Mouse (Mus musculus) stomach, embryonic 16.5 days (tissue): ENCODE measurements around the gene Atg101. TPM values are rescaled to one million over a fixed set of nuclear protein-coding genes. Genes with fewer than 3 reads are reported as not detected.
A peak's percentile ranks its signal among the peaks of the same experiment; 100 is the strongest.

Experiments used
- ATAC-seq: fragments of 200-750 bp; cut with Nextera tagmentation; 2 replicates; pipeline ENCODE4 v1.8.0; 2017; ENCODE audit warnings: moderate number of reproducible peaks, moderate TSS enrichment; ENCODE audit not compliant: insufficient read depth, low FRiP score
- H3K27ac ChIP-seq: fragments of 300-500 bp; sonication (generic); 2 replicates; pipeline ENCODE4 v1.5.1; 2014; ENCODE audit warnings: low read length
- H3K27me3 ChIP-seq: fragments of 300-500 bp; sonication (generic); 2 replicates; pipeline ENCODE4 v1.6.1; 2014; ENCODE audit warnings: low read length, control low read depth, mixed read lengths; ENCODE audit not compliant: control insufficient read depth, insufficient read depth
- H3K36me3 ChIP-seq: fragments of 300-500 bp; sonication (generic); 2 replicates; pipeline ENCODE4 v1.6.1; 2014; ENCODE audit warnings: low read length; ENCODE audit not compliant: control insufficient read depth, insufficient read depth
- H3K4me1 ChIP-seq: fragments of 300-500 bp; sonication (generic); 2 replicates; pipeline ENCODE4 v1.6.1; 2014; ENCODE audit warnings: low read length, control low read depth, mixed read lengths; ENCODE audit not compliant: control insufficient read depth, insufficient read depth
- H3K4me2 ChIP-seq: fragments of 300-500 bp; sonication (generic); 2 replicates; pipeline ENCODE4 v1.6.1; 2014; ENCODE audit warnings: low read depth, low read length, mixed read lengths
- H3K4me3 ChIP-seq: fragments of 300-500 bp; sonication (generic); replicated peaks from 2 replicates; pipeline ENCODE4 v1.5.1; 2014; ENCODE audit warnings: mild to moderate bottlenecking, low read length
- H3K9ac ChIP-seq: fragments of 300-500 bp; sonication (generic); 2 replicates; pipeline ENCODE4 v1.6.1; 2014; ENCODE audit warnings: low read length
- H3K9me3 ChIP-seq: fragments of 300-500 bp; sonication (generic); replicated peaks from 2 replicates; pipeline ENCODE4 v1.6.1; 2016; ENCODE audit warnings: low read length, control low read depth; ENCODE audit not compliant: control insufficient read depth
- WGBS: fragments of 180-500 bp; shearing (Covaris S2); extraction: QIAGEN DNeasy Blood & Tissue Kit; methylation state at CpG from one replicate; pipeline ENCODE4 v1.1.7; 2014; 5-methylcytosine and 5-hydroxymethylcytosine counted together
- polyA plus RNA-seq: library from polyadenylated mRNA; unstranded; fragments of >200 nt; fragmentation: Nextera tagmentation; extraction: Ambion mirVana; gene quantifications from 2 replicates; pipeline ENCODE4 v1.2.1, GENCODE M21; 2015

Atg101 gene
- polyA plus RNA-seq, 1 experiment from 2014 or later, result 66.9 TPM

GRCm38 (mm10) chr15:101292012-101292411, 7.9 kb downstream of the Atg101 start:
- no peaks in the 10 kb centered on the region for H3K9me3 ChIP-seq
- no peak overlapping the region for H3K9ac ChIP-seq
- no peak overlapping the region for H3K4me3 ChIP-seq
- WGBS, result 75% methylated on average over 3 of the region's 3 CpGs
- H3K27ac ChIP-seq, result no peak overlapping the region
- H3K36me3 ChIP-seq, result peaks cover 7% of the 10 kb centered on the region; the same call in 1 of the 2 replicates
- ATAC-seq, result no peak
- H3K4me1 ChIP-seq, result peaks cover 27% of the 10 kb centered on the region
- no peak overlapping the region for H3K4me2 ChIP-seq
- H3K27me3 ChIP-seq, result no peaks in the 10 kb centered on the region

DNA sequence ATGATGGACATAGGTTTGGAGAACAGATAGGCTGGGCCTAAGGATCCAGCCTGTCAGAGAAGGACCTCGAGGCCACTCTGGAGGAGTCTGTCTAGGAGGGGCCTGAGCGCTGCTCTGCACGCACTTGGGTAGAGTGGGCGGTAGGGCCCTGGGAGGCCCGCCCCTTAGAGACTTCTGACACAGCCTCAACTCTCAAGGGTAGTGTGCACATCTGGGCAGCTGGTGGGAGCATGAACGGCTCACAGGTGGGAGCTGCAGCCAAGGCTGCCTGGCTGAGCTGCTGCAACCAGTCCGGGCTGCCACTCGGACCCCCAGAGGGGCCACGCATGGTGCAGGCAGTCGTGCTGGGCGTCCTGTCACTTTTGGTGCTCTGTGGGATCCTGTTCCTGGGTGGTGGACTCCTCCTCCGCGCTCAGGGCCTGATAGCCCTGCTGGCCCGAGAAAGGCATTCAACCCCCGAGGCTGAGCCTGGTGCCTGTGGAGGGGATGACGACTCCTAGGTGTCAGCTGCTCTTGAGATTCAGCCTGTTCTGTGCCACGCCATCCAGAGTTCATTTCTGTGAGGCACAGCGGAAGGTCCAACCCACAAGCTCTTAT, 9.1 kb downstream of the Atg101 start, which contains the start of gene 6030408B16Rik:
Gene 6030408B16Rik, plus strand, starts transcription at position 188 of the 597 bp plus-strand sequence.
- peak within 1 kb of the TSS; percentile 56 for H3K9ac ChIP-seq
- WGBS, result 45% methylated on average over 18 of the region's 18 CpGs

DNA sequence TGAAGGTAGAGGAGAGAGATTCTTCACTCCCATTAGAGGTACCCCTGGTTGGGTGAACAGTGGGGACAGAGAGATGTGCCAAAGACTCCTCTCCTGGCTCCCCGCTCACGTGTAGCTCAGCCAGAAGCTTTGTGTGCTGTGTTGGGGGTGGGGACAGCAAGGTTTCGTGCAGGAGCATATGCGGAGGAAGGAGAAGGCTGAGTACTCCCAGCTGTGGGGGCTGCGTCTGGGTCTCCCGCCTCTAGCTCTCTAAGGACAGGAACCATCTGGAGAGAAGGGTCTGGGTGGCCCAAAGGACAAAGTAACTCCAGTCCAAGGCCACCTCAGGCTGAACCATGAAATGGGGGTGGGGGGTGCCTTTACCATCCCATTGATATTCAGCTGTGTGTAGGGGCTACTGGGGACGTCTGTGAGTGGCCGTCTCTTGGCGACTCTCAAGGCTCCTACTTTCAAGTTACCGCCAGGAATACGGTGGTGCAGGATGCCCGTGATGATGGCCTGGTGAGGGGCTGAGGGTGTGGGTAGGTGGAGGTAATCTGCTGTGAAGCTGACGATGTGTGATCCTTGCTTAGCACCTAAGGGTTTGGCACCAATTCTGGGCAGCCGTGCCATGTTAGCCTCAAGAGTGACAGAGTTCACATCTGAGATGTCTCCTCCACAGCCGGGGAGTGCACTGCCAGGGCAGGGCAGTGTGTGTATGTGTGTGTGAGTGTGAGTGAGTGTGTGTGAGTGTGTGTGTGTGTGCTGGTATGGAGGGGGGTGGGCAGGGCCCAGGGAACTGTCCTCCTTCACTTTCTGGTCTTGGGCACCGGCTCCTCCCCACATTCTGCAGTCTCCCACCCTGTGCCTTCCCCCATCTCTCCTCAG, 10.2 kb downstream of the Atg101 start:
- H3K9ac ChIP-seq, result peak overlapping the region; percentile 56
- no peaks in the 10 kb centered on the region for H3K9me3 ChIP-seq
- WGBS, result 34% methylated on average over 16 of the region's 16 CpGs
- H3K4me1 ChIP-seq, result peaks cover 27% of the 10 kb centered on the region
- peak overlapping the region; percentile 31 for H3K4me3 ChIP-seq
- H3K36me3 ChIP-seq, result 0 out of 2 replicates have a peak, but pooled peaks cover under 1% of the 10 kb centered on the region
- H3K27ac ChIP-seq, result peak overlapping the region; percentile 73
- H3K4me2 ChIP-seq, result peak overlapping the region; percentile 45
- ATAC-seq, result peak; percentile 71; the same call in 1 of the 2 replicates
- no peaks in the 10 kb centered on the region for H3K27me3 ChIP-seq

More for the DNA sequence above, 9.1 kb downstream of the Atg101 start, which contains the start of gene 6030408B16Rik:
- H3K27me3 ChIP-seq, result no peaks in the 10 kb centered on the region
- H3K4me1 ChIP-seq, result peaks cover 27% of the 10 kb centered on the region
- peak; percentile 23; the same call in 1 of the 2 replicates for ATAC-seq
- H3K4me2 ChIP-seq, result peak within 1 kb of the TSS; percentile 45
- H3K27ac ChIP-seq, result peak within 1 kb of the TSS; percentile 73
- H3K36me3 ChIP-seq, result 0 out of 2 replicates have a peak, but pooled peaks cover 4% of the 10 kb centered on the region
- H3K9me3 ChIP-seq, result no peaks in the 10 kb centered on the region
- peak within 1 kb of the TSS; percentile 31 for H3K4me3 ChIP-seq

GRCm38 (mm10) chr15:101295106-101295505, 11.0 kb downstream of the Atg101 start:
- Histone ChIP-seq H3K4me1 (peaks cover 27% of the 10 kb centered on the region), H3K27me3 (no peaks in the 10 kb centered on the region), H3K36me3 (no peaks in the 10 kb centered on the region), H3K9ac (no peak overlapping the region), H3K4me2 (peak overlapping the region; percentile 45), H3K27ac (peak overlapping the region; percentile 73), H3K4me3 (0 out of 2 replicates have a peak overlapping the region, but pooled peaks have one; percentile 31), H3K9me3 (no peaks in the 10 kb centered on the region)
- peak; percentile 18; the same call in 1 of the 2 replicates for ATAC-seq
- WGBS, result 54% methylated on average over 7 of the region's 7 CpGs

- no peaks in the 10 kb centered on the region for H3K27me3 ChIP-seq
- H3K4me1 ChIP-seq, result peaks cover 27% of the 10 kb centered on the region
These were observed 11.5 kb downstream of the Atg101 start for GRCm38 (mm10) chr15:101295616-101296015.

GRCm38 (mm10) chr15:101296091-101296490, 12.0 kb downstream of the Atg101 start:
- Histone ChIP-seq H3K4me1 (peaks cover 27% of the 10 kb centered on the region), H3K27ac (peak overlapping the region; percentile 73; the same call in 1 of the 2 replicates), H3K36me3 (no peaks in the 10 kb centered on the region), H3K4me2 (no peak overlapping the region), H3K9me3 (no peaks in the 10 kb centered on the region), H3K9ac (no peak overlapping the region), H3K4me3 (no peak overlapping the region), H3K27me3 (no peaks in the 10 kb centered on the region)
- no peak for ATAC-seq
- WGBS, result 72% methylated on average over 11 of the region's 11 CpGs

More at GRCm38 (mm10) chr15:101295616-101296015, 11.5 kb downstream of the Atg101 start:
- Histone ChIP-seq H3K27ac (peak overlapping the region; percentile 73), H3K4me2 (peak overlapping the region; percentile 45; the same call in 1 of the 2 replicates), H3K9me3 (no peaks in the 10 kb centered on the region), H3K9ac (no peak overlapping the region), H3K36me3 (no peaks in the 10 kb centered on the region), H3K4me3 (no peak overlapping the region)
- 85% methylated on average over 10 of the region's 10 CpGs for WGBS
- ATAC-seq, result no peak

DNA sequence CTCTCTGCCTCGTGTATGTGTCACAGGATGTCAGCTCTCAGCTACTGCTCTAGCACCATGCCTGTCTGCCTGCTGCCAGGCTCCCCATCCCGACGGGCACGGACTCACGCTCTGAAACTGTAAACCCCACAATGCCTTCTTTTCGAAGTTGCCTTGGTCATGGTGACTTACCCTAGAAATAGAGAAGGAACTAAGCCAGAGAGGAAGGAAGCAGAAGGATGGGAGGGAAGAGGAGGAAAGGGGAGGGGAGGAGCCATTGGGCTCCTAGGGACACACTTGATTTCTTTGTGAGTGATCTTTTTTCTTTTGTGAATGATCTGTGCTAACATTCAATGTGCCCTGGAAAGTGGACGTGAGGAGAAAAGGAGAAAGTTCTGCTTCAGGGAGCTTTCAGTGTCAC, 13.9 kb downstream of the Atg101 start:
- no peak overlapping the region for H3K9ac ChIP-seq
- H3K4me2 ChIP-seq, result no peak overlapping the region
- no peak overlapping the region for H3K4me3 ChIP-seq
- no peaks in the 10 kb centered on the region for H3K27me3 ChIP-seq
- H3K4me1 ChIP-seq, result peaks cover 26% of the 10 kb centered on the region
- no peaks in the 10 kb centered on the region for H3K36me3 ChIP-seq
- no peaks in the 10 kb centered on the region for H3K9me3 ChIP-seq
- WGBS, result 45% methylated on average over 7 of the region's 7 CpGs
- no peak overlapping the region for H3K27ac ChIP-seq
- ATAC-seq, result no peak

GRCm38 (mm10) chr15:101298550-101298949, 14.5 kb downstream of the Atg101 start:
- Histone ChIP-seq H3K9ac (no peak overlapping the region), H3K4me2 (no peak overlapping the region)
- no peak for ATAC-seq

More at GRCm38 (mm10) chr15:101298550-101298949, 14.5 kb downstream of the Atg101 start:
- Histone ChIP-seq H3K36me3 (no peaks in the 10 kb centered on the region), H3K27me3 (no peaks in the 10 kb centered on the region), H3K27ac (no peak overlapping the region), H3K4me3 (no peak overlapping the region), H3K9me3 (no peaks in the 10 kb centered on the region), H3K4me1 (peaks cover 21% of the 10 kb centered on the region)
- 22% methylated on average over 7 of the region's 7 CpGs for WGBS
